Mouse (Mus musculus) stomach, embryonic 15.5 days (tissue): ENCODE data around the gene Gm20683. TPM values are rescaled to one million over a fixed set of nuclear protein-coding genes. Genes with fewer than 3 reads are reported as not detected.

Source experiments
- ATAC-seq: fragments of 200-750 bp; cut with Nextera tagmentation; 2 replicates; pipeline ENCODE4 v1.8.0; 2017; ENCODE audit warnings: low read depth, moderate number of reproducible peaks, moderate TSS enrichment; ENCODE audit not compliant: insufficient read depth, low FRiP score
- H3K27ac ChIP-seq: fragments of 300-500 bp; sonication (generic); 2 replicates; pipeline ENCODE4 v1.5.1; 2015; ENCODE audit warnings: mild to moderate bottlenecking, inconsistent platforms
- H3K27me3 ChIP-seq: fragments of 300-500 bp; sonication (generic); replicated peaks from 2 replicates; pipeline ENCODE4 v1.6.1; 2015; ENCODE audit warnings: inconsistent platforms
- H3K36me3 ChIP-seq: fragments of 300-500 bp; sonication (generic); 2 replicates; pipeline ENCODE4 v1.6.1; 2015; ENCODE audit warnings: inconsistent platforms
- H3K4me1 ChIP-seq: fragments of 300-500 bp; sonication (generic); 2 replicates; pipeline ENCODE4 v1.6.1; 2015; ENCODE audit warnings: inconsistent platforms
- H3K4me2 ChIP-seq: fragments of 300-500 bp; sonication (generic); 2 replicates; pipeline ENCODE4 v1.6.1; 2015; ENCODE audit warnings: mild to moderate bottlenecking, inconsistent platforms
- H3K4me3 ChIP-seq: fragments of 300-500 bp; sonication (generic); replicated peaks from 2 replicates; pipeline ENCODE4 v1.5.1; 2015; ENCODE audit warnings: inconsistent platforms
- H3K9ac ChIP-seq: fragments of 300-500 bp; sonication (generic); 2 replicates; pipeline ENCODE4 v1.6.1; 2015; ENCODE audit warnings: inconsistent platforms
- H3K9me3 ChIP-seq: fragments of 300-500 bp; sonication (generic); 2 replicates; pipeline ENCODE4 v1.6.1; 2016; ENCODE audit warnings: inconsistent platforms
- WGBS: fragments of 180-500 bp; shearing (Covaris S2); methylation state at CpG from one replicate; pipeline ENCODE4 v1.1.7; 2015; 5-methylcytosine and 5-hydroxymethylcytosine counted together
- polyA plus RNA-seq: library from polyadenylated mRNA; unstranded; fragments of >200 nt; fragmentation: Nextera tagmentation; extraction: Ambion mirVana; gene quantifications from 2 replicates; pipeline ENCODE4 v1.2.1, GENCODE M21; 2015

The Gm20683 gene
- polyA plus RNA-seq, 1 experiment from 2014 or later, result 2.7 TPM

DNA sequence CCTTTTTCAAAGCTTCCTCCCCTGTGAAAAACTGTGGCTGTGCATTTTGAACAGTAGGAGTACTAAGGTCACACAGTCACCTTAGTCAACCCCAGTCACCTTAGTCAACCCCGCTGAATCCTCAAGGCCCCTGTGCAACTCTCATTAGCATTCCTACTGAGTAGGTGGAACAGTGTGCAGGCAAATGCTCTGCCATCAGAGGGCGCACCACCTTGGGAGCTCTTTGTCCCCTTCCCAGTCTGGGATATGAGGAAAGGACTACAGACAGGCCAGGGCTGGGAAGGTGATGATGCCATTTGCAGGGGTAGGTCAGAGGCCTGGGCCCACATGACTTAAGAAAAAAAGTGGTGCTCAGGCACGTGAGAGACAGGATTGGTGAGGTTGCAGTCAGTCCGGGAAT lies 37.7 kb upstream of the Gm20683 start:
- Histone ChIP-seq H3K27ac (no peak overlapping the region), H3K4me3 (no peak overlapping the region), H3K36me3 (peaks cover 13% of the 10 kb centered on the region), H3K9ac (no peak overlapping the region), H3K4me1 (peaks cover 32% of the 10 kb centered on the region), H3K9me3 (no peaks in the 10 kb centered on the region), H3K27me3 (no peaks in the 10 kb centered on the region), H3K4me2 (no peak overlapping the region)
- WGBS, result 53% methylated on average over 4 of the region's 4 CpGs
- no peak for ATAC-seq

DNA sequence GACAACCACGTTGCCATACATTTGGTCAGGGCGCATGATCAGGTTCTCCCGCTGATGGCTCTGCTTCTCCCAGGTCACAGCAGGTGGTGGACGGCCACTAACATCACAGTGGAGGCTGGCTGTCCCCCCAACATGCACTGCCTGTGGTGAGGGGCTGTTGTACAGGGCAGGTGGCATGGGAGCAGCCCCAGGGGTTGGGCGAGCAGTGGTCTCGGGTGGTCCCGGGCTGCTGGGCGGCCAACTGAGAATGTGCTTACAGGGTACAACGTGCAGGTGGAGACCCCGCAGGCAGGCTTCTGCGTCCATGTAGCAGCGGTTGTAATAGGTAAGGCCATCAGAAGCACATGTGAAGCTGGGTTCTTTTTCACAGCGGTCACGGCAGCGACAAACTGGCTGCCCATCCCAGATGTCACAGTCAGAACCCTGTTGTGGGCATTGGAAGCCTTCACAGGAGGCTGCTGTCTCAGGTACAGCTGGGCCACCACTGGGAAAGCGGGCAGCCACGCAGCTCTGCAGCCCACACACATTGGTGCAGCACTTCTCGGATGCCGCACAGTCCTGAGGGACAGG lies 37.1 kb upstream of the Gm20683 start:
- H3K27ac ChIP-seq, result no peak overlapping the region
- H3K4me1 ChIP-seq, result peaks cover 36% of the 10 kb centered on the region
- H3K9ac ChIP-seq, result no peak overlapping the region
- no peak for ATAC-seq
- no peak overlapping the region for H3K4me3 ChIP-seq
- no peaks in the 10 kb centered on the region for H3K27me3 ChIP-seq
- H3K9me3 ChIP-seq, result no peaks in the 10 kb centered on the region
- WGBS, result 92% methylated on average over 19 of the region's 19 CpGs
- no peak overlapping the region for H3K4me2 ChIP-seq
- H3K36me3 ChIP-seq, result peaks cover 7% of the 10 kb centered on the region

DNA sequence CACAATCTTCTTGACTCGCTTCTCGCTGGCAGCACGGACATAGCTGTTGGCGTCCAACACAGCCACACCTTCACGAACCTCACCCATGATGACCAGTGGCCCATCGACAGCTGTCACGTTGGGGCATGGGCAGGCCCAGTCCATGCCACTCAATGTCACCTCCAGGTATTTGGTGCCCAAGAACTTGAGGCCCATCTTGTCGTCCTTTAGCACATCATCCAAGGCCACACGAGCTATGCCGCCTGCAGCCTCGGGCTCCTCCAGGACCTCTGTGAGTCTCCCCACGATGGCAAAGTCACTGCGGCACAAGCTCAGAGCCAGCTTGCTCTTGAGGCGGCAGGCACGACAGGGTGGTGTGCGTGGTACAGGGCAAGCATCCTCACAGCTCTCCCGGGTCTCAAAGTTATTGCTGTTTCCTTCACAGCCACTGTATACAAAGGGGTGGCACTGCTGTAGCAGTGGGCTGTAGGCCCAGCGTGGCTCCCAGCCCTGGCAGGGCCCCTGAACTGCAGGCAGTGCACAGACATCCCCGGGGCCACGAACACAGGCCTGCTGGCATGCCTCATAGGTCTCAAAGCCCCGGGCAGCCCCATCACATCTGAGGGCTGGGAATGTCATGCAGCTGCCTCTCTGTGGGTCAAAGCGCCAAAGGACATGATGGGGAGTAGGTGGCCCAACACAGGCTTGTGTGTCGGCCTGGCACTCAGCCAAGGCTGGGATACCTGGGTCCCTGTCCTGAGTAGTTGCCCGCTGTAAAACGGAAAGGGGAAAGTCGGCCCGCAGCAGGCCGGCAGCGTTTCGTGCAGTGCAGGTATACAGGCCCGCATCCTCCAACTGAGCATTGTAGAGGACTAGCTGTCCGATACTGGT lies 36.4 kb upstream of the Gm20683 start:
- Histone ChIP-seq H3K9ac (no peak overlapping the region), H3K27ac (no peak overlapping the region), H3K4me2 (no peak overlapping the region), H3K36me3 (peaks cover 3% of the 10 kb centered on the region; the same call in 1 of the 2 replicates), H3K4me1 (peaks cover 36% of the 10 kb centered on the region), H3K9me3 (no peaks in the 10 kb centered on the region), H3K4me3 (no peak overlapping the region), H3K27me3 (no peaks in the 10 kb centered on the region)
- ATAC-seq, result no peak
- 94% methylated on average over 32 of the region's 32 CpGs for WGBS

DNA sequence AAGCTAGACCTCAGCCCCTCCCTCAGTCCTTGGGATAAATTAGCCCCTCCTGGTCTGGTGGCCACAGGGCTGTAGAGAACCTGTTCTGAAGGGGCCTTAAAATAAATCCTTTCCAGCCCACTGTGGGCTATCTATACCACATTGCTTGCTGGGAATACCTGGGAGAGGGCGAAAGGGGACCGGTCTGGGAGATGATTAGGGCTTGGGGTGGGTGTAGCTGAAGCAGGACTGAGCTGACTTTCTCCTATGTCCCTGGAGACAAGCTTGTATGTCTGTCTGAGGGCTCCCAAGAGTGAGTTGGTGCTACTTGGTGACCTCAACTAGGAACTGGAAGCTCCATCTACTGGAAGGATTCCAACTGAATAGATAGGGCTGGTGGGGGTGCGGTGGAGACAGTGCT lies 35.5 kb upstream of the Gm20683 start:
- WGBS, result 90% methylated on average over 3 of the region's 3 CpGs
- Histone ChIP-seq H3K36me3 (no peaks in the 10 kb centered on the region; the same call in 1 of the 2 replicates), H3K4me1 (peaks cover 36% of the 10 kb centered on the region), H3K27me3 (no peaks in the 10 kb centered on the region), H3K9me3 (no peaks in the 10 kb centered on the region), H3K9ac (no peak overlapping the region), H3K4me3 (no peak overlapping the region), H3K27ac (no peak overlapping the region), H3K4me2 (no peak overlapping the region)
- ATAC-seq, result no peak

DNA sequence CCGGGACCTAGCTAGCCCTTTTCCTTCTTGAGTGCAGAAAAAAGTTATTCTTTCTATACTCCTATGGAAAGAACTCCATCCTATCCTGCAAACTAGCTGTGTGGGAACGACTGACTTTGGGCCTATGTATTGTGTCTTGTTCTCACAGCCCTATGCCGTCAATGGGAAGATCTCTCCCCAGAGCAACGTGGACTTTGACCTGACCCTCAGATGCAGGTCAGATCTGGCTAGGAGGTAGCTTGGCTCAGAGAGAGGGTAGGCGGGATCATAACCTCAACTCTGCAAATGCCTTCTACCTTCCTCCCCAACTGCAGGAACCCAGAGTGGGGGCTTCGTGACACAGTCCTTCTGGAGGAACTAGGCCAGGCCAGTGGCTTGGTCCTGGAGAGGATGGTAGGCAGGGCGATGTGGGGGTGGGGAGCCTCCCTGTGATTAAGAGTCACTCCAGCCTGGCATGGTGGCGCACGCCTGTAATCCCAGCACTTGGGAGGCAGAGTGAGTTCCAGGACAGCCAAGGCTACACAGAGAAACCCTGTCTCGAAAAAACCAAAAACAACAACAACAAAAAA lies 34.9 kb upstream of the Gm20683 start:
- H3K36me3 ChIP-seq, result no peaks in the 10 kb centered on the region; the same call in 1 of the 2 replicates
- no peaks in the 10 kb centered on the region for H3K27me3 ChIP-seq
- peaks cover 36% of the 10 kb centered on the region for H3K4me1 ChIP-seq
- H3K9ac ChIP-seq, result no peak overlapping the region
- ATAC-seq, result no peak
- peak overlapping the region; percentile 82 for H3K4me2 ChIP-seq
- H3K9me3 ChIP-seq, result no peaks in the 10 kb centered on the region
- peak overlapping the region; percentile 88 for H3K4me3 ChIP-seq
- H3K27ac ChIP-seq, result no peak overlapping the region; the same call in 1 of the 2 replicates
- 59% methylated on average over 10 of the region's 10 CpGs for WGBS

DNA sequence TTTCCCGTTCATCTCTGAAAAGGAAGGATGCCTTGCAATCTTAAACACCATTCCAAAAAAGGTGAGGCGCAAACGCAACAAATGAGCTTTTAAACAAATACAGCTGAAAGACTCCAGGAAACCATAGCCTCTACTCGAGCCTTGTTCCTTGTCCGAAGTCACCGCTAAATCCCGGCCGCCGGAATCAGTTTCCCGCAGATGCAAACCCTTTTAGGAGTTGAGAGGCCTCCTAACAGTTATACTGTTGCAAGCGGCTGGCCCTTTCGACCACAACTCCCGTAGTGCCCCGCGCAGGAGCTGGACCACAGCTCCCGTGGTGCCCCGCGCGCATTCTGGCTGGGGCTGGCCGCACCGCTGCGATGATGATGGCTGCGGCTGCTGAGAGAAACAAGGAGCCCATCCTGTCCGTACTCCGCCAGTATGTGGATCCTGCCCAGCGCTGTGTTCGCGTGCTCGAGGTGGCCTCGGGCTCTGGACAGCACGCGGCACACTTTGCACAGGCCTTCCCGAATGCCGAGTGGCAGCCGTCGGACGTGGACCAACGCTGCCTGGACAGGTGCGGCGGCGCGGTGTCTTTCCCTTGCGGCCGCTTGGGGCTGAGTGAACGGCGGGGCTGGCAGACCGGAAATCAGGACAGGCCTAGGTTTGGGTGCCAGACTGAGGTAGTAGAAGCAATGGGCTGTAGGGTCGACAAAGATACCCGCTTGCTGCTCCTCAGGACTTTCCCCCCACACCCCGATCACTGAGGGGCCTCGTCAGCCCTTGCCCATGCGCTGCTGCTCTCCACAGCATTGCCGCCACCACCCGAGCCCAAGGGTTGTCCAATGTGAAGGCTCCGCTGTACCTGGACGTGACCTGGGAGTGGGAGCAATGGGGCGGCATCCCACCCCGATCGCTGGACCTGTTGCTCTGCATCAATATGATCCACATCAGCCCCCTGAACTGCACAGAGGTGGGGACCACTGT lies 33.9 kb upstream of the Gm20683 start:
- WGBS, result under 1% methylated on average over 59 of the region's 59 CpGs
- H3K27ac ChIP-seq, result peak overlapping the region; percentile 96

DNA sequence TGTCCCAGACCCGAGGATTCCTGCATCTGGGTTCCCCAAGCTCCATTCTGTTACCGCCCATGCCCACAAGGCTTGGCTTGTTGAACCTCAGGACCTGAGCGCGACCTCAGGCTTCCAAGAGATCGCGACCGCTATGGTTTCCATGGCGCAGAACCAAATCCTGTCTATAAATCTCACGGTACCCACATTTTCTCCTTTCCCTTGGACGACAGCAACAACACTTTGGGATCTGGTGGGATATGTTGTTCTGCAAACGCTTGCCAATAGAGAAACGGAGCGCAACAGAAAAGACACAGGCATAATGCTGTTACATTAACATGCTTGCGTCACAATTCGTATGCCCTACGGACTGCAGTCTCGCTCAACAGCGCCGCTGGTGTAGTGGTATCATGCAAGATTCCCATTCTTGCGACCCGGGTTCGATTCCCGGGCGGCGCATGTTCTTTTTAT lies 33.2 kb upstream of the Gm20683 start, which contains the start of gene Mettl26:
Gene Mettl26, plus strand, starts transcription at position 354 of the 450 bp plus-strand sequence.
- peaks cover 20% of the 10 kb centered on the region for H3K4me1 ChIP-seq
- under 1% methylated on average over 25 of the region's 25 CpGs for WGBS
- H3K9ac ChIP-seq, result peak within 1 kb of the TSS; percentile 73
- no peaks in the 10 kb centered on the region; the same call in 1 of the 2 replicates for H3K36me3 ChIP-seq
- no peaks in the 10 kb centered on the region for H3K9me3 ChIP-seq
- H3K4me3 ChIP-seq, result peak within 1 kb of the TSS; percentile 88
- H3K4me2 ChIP-seq, result peak within 1 kb of the TSS; percentile 82
- ATAC-seq, result peak; percentile 73
- no peaks in the 10 kb centered on the region for H3K27me3 ChIP-seq
- H3K27ac ChIP-seq, result peak within 1 kb of the TSS; percentile 96

More for the DNA sequence above, 33.9 kb upstream of the Gm20683 start:
- Histone ChIP-seq H3K9ac (peak overlapping the region; percentile 73), H3K27me3 (no peaks in the 10 kb centered on the region), H3K4me3 (peak overlapping the region; percentile 88), H3K4me2 (peak overlapping the region; percentile 82), H3K4me1 (peaks cover 26% of the 10 kb centered on the region), H3K36me3 (no peaks in the 10 kb centered on the region; the same call in 1 of the 2 replicates), H3K9me3 (no peaks in the 10 kb centered on the region)
- ATAC-seq, result peak; percentile 92

DNA sequence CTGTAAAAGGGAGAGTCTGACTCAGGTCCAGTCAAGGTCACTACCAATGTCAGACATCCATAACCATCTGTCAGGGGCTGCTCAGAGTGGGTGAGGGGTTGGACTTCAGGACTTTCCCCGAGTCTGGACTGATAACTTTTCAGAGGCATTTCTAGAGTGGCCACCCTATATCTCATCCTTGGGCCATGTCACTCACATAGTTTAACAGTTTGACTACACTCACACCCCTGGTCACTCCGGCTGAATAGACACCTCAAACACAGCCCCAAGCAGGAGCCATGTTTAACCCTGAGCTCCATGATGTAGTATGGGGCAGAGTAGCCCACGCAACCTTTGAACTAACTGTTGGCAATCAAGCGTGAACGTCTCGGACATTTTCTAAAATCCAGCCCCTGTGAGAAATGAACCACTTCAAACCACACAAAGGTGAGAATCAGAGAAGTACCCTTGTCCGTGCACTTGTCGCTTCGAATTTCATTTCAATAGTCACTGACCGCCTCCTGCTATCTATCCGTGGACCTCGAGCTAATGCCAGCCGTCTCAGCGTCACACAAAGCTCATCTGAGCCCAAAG lies 32.7 kb upstream of the Gm20683 start:
- Histone ChIP-seq H3K4me2 (peak overlapping the region; percentile 82), H3K9me3 (no peaks in the 10 kb centered on the region), H3K4me3 (peak overlapping the region; percentile 88), H3K4me1 (peaks cover 20% of the 10 kb centered on the region), H3K36me3 (no peaks in the 10 kb centered on the region; the same call in 1 of the 2 replicates), H3K9ac (peak overlapping the region; percentile 21; the same call in 1 of the 2 replicates), H3K27ac (peak overlapping the region; percentile 96), H3K27me3 (no peaks in the 10 kb centered on the region)
- 4% methylated on average over 14 of the region's 14 CpGs for WGBS
- ATAC-seq, result no peak

DNA sequence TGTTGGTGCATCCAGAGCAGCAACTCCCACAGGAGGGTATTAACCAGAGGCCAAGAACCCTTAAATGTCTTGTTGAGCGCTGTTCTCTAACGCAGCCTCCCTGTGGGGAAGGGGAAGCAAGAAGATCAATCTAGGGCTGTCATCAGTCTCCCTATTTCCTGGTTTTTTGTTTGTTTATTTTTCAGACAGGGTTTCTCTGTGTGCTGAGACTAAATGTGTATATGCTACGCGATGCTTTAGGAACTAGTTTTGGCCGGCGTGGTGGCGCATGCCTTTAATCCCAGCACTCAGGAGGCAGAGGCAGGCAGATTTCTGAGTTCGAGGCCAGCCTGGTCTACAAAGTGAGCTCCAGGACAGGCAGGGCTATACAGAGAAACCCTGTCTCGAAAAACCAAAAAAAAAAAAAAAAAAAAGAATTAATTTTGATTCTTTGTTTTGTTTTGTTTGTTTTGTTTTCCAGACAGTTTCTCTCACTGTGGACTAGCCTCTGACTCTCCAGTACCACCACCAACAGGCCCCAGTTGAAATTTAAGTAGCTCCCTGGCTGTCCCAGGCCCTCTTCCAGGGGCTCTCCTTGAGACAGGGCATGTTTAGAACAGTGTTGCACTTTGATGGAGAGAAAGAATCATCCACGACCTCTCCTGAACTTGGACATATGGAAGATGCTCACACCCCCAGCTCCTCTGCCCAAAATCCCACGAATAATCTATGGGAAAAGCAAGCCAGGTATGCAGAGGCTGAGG lies 32.0 kb upstream of the Gm20683 start:
- ATAC-seq, result no peak
- Histone ChIP-seq H3K9me3 (no peaks in the 10 kb centered on the region), H3K27me3 (no peaks in the 10 kb centered on the region), H3K4me1 (peaks cover 24% of the 10 kb centered on the region), H3K27ac (no peak overlapping the region), H3K9ac (no peak overlapping the region), H3K4me3 (peak overlapping the region; percentile 88; the same call in 1 of the 2 replicates), H3K36me3 (no peaks in the 10 kb centered on the region), H3K4me2 (no peak overlapping the region)
- 76% methylated on average over 11 of the region's 11 CpGs for WGBS

DNA sequence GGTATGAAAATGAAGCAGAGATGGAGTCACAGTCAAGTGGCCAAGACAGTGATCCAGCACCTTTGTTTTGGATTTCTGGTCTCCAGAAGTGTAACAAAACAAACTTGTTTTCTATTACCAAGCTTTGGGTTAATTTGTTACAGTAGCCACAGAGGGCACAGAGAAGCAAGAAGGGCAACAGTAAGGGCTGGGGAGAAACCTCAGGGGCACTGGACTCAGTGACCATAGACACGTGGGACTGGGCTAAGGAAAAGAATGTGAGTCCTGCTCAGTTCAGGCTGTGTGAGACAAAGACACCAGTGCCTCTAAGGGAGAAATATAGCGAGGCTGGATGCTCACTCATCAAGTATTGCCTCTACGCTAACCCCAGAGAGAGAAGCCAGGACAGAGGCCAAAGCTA lies 31.1 kb upstream of the Gm20683 start:
- no peak for ATAC-seq
- WGBS, result 75% methylated on average over 3 of the region's 3 CpGs
- H3K4me1 ChIP-seq, result peaks cover 30% of the 10 kb centered on the region

More for the DNA sequence above, 31.1 kb upstream of the Gm20683 start:
- Histone ChIP-seq H3K9me3 (no peaks in the 10 kb centered on the region), H3K36me3 (no peaks in the 10 kb centered on the region), H3K27ac (no peak overlapping the region), H3K4me2 (no peak overlapping the region), H3K27me3 (no peaks in the 10 kb centered on the region), H3K4me3 (no peak overlapping the region), H3K9ac (no peak overlapping the region)
